Mouse (Mus musculus) frontal cortex, postnatal 10 days (tissue): ENCODE data around the gene Clstn2.

Experiments used
- DNase-seq, 2 experiments: peaks; one replicate each; pipeline ENCODE4 v3.0.0; 2022; ENCODE audit warnings: low spot score in 2 of 2, mixed read lengths in 1 of 2

The Clstn2 gene

GRCm38 (mm10) chr9:98032573-98033272, at the start of gene Clstn2:
Clstn2 (minus strand) TSS chr9:98033181.
- peak; percentile 62 to 71 for DNase-seq

- DNase-seq = no peak
These were observed 34.8 kb upstream of the Clstn2 start for GRCm38 (mm10) chr9:98067767-98068166.

GRCm38 (mm10) chr9:98061646-98062045, 28.7 kb upstream of the Clstn2 start:
- no peak for DNase-seq

- no peak for DNase-seq
These were observed 24.3 kb upstream of the Clstn2 start for GRCm38 (mm10) chr9:98057291-98057690.

- DNase-seq = no peak
These were observed 18.4 kb upstream of the Clstn2 start for GRCm38 (mm10) chr9:98051343-98051742.

DNA sequence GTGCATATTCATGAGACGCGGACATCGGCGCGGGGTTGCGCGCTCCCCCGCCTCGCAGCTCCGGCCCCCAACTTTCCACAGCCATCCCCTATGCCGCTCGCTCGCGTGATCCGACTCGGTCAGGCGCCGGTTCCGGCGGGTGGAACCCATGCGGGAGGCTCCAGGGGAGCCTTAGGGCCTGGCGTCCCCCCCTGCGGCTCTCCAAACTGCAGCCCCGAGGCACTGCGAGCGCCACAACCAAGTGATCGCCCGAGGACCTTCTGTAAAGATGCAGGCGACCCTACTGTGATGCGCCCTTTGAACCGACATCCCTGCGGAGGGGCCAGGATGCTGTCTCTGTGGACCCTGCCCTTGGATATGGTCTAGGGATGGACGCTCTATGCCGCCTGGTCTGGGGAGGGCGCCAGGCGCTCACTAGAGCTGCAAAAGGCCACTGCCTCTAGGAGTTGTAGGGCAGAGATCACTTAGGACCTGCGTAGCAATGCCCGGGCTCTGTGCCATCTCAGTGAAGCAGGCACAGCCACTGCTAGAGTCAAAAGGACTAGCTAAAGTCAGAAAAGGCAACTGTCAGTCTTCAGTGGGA, 383 bp upstream of the Clstn2 start:
- peak in 1 of 2 experiments; percentile 22 for DNase-seq

GRCm38 (mm10) chr9:98031898-98032572, 946 bp downstream of the Clstn2 start:
- DNase-seq = no peak

- no peak for DNase-seq
These were observed 2.3 kb downstream of the Clstn2 start for GRCm38 (mm10) chr9:98030715-98031114.

DNA sequence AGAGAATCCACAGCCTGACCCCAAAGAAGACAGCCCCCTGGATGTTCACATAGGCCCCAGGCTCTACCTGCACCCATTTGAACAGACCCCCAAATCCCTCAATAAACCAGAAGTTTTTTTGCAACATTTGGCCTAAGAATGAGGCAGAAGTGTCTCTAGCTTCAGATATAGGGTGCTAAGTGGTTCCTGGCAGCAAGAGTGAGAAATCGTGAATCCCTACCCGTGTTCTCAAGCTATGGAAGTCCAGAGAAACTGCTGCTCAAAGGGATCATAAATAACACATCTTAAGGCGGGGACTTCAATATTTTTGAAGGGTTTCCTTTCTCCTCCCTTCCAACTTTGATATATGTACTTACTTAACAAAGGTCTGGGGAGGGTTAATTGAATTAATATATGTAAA, 7.4 kb downstream of the Clstn2 start:
- DNase-seq = no peak

- DNase-seq = no peak
These were observed 9.9 kb downstream of the Clstn2 start for GRCm38 (mm10) chr9:98023069-98023468.

GRCm38 (mm10) chr9:98019876-98020275, 13.1 kb downstream of the Clstn2 start:
- no peak for DNase-seq

DNA sequence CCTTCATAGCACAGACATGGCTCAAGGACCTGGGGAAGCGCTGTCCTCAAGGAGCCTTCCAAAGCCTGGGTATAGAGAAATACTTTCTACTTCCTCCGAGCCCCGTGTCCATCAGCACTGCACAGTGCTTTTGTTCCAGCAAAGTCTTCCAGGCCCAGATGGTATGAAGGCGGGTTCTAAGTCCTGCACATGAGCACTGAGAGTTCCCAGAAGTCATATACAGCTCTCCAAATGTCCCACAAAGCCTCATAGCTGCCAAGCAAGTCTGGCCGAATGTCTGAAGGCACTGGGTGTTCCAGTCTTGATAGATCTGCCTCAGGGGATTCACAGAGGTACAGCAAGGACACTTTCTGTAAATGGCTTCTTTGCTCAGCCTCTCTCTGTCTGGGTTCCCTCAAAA, 14.3 kb downstream of the Clstn2 start:
- DNase-seq = peak in 1 of 2 experiments; percentile 42

DNA sequence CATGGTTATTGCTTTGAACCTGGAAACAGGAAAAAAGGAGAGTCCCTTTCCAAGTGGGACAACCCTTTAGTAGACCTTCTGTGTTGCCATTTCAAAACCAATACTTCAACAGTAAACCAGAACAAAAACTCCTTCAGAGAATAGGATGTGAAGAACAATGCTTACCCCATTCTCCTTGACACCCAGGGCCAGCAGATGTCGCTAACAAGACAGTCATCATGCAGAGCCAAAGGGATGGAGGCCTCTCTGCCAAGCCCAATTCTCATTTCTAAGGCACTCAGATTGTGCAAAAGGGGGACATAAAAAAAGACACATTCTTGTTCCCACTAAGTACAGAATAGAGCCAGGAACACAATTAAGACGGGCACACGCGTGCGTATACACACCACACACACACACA, 16.4 kb downstream of the Clstn2 start:
- DNase-seq = no peak

DNA sequence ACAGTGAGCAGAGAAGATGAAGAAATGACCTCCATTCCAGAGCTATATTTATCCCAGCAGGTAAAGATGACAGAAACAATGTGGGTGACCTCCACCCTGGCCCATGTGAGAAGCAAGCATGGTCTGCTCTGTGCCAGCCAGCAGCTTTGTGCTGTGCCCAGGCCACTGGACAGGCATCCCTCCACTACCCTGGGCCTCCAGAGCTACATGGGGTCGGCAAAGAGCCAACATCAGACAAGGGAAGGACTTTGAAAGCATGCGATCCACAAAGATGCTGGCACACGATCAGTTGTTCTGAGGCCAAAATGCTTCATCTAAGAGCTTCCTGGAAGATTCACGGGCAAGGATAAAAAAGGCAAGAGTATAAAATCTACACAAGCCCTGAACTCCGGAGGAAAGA, 36.6 kb downstream of the Clstn2 start:
- DNase-seq = no peak

DNA sequence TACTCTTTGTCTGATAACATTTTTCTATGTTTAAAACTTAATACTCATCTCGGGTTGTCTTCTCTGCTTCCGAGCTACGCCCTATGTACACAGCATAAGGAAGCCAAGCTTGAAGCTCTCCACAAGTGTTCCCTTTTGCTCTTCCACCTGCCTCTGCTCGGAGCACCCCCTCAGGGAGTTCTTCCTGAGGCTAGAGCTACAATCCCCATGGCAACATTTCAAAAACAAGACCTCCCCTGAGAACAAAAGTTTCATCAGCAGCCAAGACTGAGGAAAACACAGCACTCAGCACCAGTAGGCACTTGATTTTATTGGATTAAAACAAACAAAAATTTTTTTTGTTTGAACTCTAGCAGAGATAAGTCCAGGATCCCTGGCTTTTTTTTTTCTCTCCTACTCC, 37.3 kb downstream of the Clstn2 start:
- no peak for DNase-seq

- DNase-seq = no peak
These were observed 40.9 kb downstream of the Clstn2 start for GRCm38 (mm10) chr9:97992131-97992530.

GRCm38 (mm10) chr9:97977339-97977738, 55.6 kb downstream of the Clstn2 start:
- DNase-seq = no peak

- DNase-seq = peak; percentile 34 to 41
These were observed 58.1 kb downstream of the Clstn2 start for GRCm38 (mm10) chr9:97974801-97975347.

DNA sequence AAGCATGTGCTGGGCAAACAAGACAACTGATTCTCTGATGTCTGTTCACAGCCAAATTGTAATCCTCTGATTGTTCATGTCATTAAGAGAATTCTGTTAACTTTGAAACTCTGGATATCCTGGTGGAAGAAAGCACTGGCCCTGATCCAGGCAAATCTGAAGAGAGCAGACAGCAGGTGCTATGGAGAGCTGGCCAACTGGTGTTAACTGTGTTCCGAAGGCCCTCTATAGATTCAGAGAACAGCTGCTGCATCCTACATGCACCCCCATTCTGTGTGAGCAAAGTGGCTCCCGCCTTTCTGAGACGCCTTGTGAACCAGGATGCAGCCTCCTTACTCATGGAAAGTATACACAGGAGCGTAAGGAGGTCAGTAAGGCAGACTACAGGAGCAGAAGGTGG, 66.3 kb downstream of the Clstn2 start:
- no peak for DNase-seq

DNA sequence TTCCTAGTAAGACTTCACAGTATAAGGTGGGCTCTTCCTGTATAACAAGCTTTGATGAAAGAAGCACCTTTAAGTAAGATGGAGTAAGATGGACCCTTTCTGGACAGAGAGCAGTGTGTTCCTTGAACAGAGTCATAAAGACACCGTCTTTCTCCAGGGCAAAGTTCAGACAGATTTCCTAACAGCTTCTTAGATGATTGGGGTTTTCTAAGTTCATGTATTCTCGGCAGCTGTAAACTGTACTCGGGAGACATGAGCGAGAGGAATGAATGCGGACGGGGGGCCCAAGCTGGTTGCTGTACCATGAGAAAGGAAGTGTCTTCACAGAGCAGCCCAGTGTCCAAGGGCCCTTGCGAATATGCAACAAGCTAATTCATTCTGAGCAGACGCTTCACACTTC, 75.5 kb downstream of the Clstn2 start:
- no peak for DNase-seq

DNA sequence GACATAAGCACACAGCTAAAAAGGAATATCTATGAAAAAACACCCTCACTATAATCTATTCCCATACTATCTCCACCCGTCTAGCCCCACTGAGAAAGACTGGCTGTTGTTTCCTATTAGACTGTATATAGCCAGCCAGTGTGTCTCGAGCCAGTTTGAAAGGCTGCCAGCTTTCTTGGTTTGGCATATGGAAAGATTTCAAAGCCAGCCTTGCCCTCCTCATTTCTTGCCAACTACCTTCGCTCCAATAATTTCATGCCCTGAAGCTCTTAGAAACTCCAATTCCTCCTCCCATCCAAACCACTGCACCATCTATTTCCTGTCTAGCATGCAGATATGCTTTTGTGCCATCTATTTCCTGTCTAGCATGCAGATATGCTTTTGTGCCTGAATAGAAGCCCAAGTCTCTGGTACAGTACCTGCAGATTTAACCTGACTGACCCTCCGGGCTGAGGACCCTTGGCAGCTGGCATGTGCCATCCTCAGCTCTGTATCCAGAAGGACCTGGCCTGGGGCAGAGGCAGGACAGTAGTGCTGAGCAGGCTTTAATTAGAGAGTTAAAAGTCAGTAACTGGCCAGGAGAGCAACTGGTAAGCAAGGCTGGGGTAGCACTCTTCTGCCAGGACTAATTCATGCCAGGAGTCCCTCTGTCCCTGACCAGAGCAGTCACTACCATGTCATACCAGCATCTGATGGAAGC, 76.4 kb downstream of the Clstn2 start:
- DNase-seq = no peak

DNA sequence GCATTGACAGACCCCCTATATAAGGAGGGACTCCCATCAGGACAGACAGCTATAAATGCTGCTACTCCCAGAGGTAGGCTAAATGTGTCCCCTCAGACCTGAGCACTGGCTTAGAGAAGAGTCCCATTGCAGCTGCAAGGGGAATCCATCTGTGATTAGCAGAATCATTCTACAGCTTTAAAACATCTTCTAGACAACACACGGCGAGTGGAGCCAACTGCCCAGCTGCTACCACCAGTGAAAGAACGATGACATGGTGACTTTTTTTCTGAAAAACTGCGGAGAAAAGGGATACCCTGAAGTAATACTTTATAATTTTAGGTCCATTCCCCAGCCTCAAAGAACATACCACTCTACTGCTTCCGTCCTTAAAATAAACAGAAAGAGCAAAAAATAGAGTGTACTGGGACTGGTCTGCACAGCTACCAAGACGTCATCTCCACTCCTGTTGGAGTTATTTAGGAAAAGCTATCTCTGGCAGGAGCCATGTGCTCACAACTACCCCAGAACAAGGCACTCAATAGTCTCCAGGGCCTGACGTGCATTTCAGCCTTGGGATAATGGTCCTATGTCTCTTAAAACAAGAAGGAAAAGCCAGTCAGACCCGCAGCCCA, 79.1 kb downstream of the Clstn2 start:
- no peak for DNase-seq
